Mouse (Mus musculus) hindbrain, embryonic 14.5 days (tissue): ENCODE measurements around the gene Gm20604. TPM values are rescaled to one million over a fixed set of nuclear protein-coding genes. Genes with fewer than 3 reads are reported as not detected.
A peak's percentile ranks its signal among the peaks of the same experiment; 100 is the strongest.

Experiments used
- ATAC-seq: fragments of 200-750 bp; cut with Nextera tagmentation; 2 replicates; pipeline ENCODE4 v1.8.0; 2017; ENCODE audit warnings: moderate number of reproducible peaks, mild to moderate bottlenecking, moderate TSS enrichment, moderate library complexity; ENCODE audit not compliant: low FRiP score
- DNase-seq: peaks from one replicate; pipeline ENCODE4 v3.0.0-alpha.2; 2015; ENCODE audit warnings: low spot score
- H3K27ac ChIP-seq: fragments of 300-500 bp; sonication (generic); 2 replicates; pipeline ENCODE4 v1.5.1; 2014; ENCODE audit warnings: mild to moderate bottlenecking, moderate library complexity
- H3K27me3 ChIP-seq: fragments of 300-500 bp; sonication (generic); 2 replicates; pipeline ENCODE4 v1.6.1; 2014; ENCODE audit warnings: mild to moderate bottlenecking, low read length, mixed read lengths; ENCODE audit not compliant: control insufficient read depth, insufficient read depth
- H3K36me3 ChIP-seq: fragments of 300-500 bp; sonication (generic); replicated peaks from 2 replicates; pipeline ENCODE4 v1.6.1; 2014; ENCODE audit not compliant: control insufficient read depth, insufficient read depth
- H3K4me1 ChIP-seq: fragments of 300-500 bp; sonication (generic); replicated peaks from 2 replicates; pipeline ENCODE4 v1.6.1; 2014; ENCODE audit warnings: antibody characterized with exemption, low read length, mixed read lengths; ENCODE audit not compliant: control insufficient read depth, insufficient read depth
- H3K4me2 ChIP-seq: fragments of 300-500 bp; sonication (generic); replicated peaks from 2 replicates; pipeline ENCODE4 v1.6.1; 2014; ENCODE audit warnings: mild to moderate bottlenecking, moderate library complexity
- H3K4me3 ChIP-seq: fragments of 300-500 bp; sonication (generic); replicated peaks from 2 replicates; pipeline ENCODE4 v1.5.1; 2014; ENCODE audit warnings: mild to moderate bottlenecking, low read length
- H3K9ac ChIP-seq: fragments of 300-500 bp; sonication (generic); 2 replicates; pipeline ENCODE4 v1.6.1; 2014
- H3K9me3 ChIP-seq: fragments of 300-500 bp; sonication (generic); 2 replicates; pipeline ENCODE4 v1.6.1; 2016; ENCODE audit warnings: low read length; ENCODE audit not compliant: control insufficient read depth
- WGBS: fragments of 180-500 bp; shearing (Covaris S2); extraction: QIAGEN DNeasy Blood & Tissue Kit; methylation state at CpG from one replicate; pipeline ENCODE4 v1.1.7; 2014; 5-methylcytosine and 5-hydroxymethylcytosine counted together
- polyA plus RNA-seq: library from polyadenylated mRNA; unstranded; fragments of >200 nt; fragmentation: Nextera tagmentation; extraction: Ambion mirVana; gene quantifications from 2 replicates; pipeline ENCODE4 v1.2.1, GENCODE M21; 2014

The Gm20604 gene
- polyA plus RNA-seq, 1 experiment from 2014 or later = 49.5 TPM

DNA sequence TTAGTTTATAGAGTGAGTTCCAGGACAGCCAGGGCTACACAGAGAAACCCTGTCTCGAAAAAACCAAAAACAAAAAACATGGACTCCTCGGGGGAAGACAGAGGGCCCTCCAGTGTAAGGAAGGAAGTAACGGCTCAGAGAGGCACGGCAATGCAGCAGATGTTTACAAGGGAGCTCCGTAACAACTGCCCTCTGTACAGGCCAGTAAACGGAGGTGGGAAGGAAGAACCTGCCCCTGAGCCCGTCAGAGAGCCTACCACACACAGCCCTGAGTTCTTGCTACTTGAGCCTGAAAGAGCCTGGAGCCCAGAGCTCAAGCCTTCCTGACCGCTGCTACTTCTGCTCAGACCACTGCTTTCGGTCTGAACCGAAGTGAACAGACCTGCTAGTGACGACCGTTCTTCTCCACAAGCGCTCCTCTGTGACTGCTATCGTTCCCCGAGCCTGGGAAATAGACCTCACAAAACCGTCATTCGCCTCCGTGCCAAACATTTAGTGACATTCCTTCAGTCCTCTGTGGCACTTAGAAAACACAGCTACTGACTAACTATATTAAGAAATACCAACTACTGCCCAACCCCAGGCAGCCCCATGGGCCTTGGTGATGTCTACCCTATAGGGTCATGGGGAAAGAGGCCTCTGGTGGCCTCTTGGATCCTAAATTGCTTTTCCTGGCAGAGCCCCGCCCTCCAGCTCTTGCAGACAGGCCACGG, 45.2 kb downstream of the Gm20604 start:
- 83% methylated on average over 20 of the region's 20 CpGs for WGBS

DNA sequence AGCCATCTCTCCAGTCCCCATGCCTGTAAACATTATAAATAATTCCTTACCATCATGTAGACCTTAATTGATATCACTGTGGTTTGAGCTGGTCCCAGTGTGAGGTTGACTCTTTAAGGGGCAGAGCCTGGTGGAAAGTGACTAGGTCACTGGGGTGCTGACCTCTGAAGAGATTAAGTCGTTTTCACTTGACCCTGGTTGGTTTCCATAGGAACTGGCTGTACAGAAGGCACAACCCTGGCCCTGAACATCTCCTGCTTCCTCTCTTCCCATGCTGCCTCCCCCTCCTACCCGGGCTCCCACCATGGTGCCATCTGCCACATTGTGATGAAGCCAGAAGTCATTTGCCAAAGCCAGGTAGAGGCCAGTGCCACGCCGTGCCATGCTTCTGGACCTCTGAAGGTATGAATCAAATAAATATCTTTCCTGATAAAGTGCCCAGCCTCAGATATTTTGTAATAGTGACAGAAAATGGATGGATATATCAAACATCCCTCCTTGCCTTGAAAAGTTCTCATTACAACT, 47.6 kb downstream of the Gm20604 start:
- no peak overlapping the region for H3K9ac ChIP-seq
- ATAC-seq = no peak
- no peak overlapping the region for H3K4me2 ChIP-seq
- 57% methylated on average over 4 of the region's 4 CpGs for WGBS
- no peak overlapping the region for H3K4me3 ChIP-seq
- no peaks in the 10 kb centered on the region for H3K4me1 ChIP-seq
- no peaks in the 10 kb centered on the region for H3K27me3 ChIP-seq
- no peak overlapping the region for H3K27ac ChIP-seq
- H3K9me3 ChIP-seq = no peaks in the 10 kb centered on the region
- DNase-seq = no peak
- H3K36me3 ChIP-seq = no peaks in the 10 kb centered on the region

More for the DNA sequence above, 45.2 kb downstream of the Gm20604 start:
- Histone ChIP-seq H3K27me3 (no peaks in the 10 kb centered on the region), H3K9ac (no peak overlapping the region), H3K4me2 (no peak overlapping the region), H3K27ac (no peak overlapping the region), H3K4me3 (no peak overlapping the region), H3K9me3 (no peaks in the 10 kb centered on the region), H3K4me1 (no peaks in the 10 kb centered on the region), H3K36me3 (no peaks in the 10 kb centered on the region)
- DNase-seq (no peak), ATAC-seq (no peak)

- no peak overlapping the region for H3K4me2 ChIP-seq
- DNase-seq (no peak), ATAC-seq (no peak)
- WGBS = 91% methylated on average over 5 of the region's 5 CpGs
- H3K27ac ChIP-seq = no peak overlapping the region
- H3K27me3 ChIP-seq = no peaks in the 10 kb centered on the region
- no peak overlapping the region for H3K9ac ChIP-seq
- no peaks in the 10 kb centered on the region for H3K9me3 ChIP-seq
- no peaks in the 10 kb centered on the region for H3K36me3 ChIP-seq
- H3K4me3 ChIP-seq = no peak overlapping the region
- H3K4me1 ChIP-seq = no peaks in the 10 kb centered on the region
These were observed 48.6 kb downstream of the Gm20604 start for GRCm38 (mm10) chr12:102709896-102710295.

DNA sequence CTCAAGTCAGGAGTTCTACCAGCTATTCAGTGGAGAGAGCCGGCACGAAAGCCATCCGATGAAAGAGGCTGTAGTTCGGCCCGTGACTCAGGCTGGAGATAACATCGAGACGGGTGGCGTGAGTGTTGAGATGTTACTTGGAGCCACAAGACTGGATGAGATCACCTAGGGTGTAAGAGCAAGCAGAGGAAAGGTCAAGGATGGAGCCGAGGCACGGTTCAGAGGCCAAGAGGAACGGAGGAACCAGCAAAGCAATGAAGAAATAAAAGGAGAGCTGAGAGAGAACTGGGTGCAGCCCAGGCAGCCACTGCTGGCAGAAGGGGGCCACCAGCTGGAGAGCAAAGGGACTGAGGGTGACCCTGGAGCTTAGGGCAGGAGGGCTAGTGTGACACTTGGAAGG, 50.3 kb downstream of the Gm20604 start:
- 69% methylated on average over 11 of the region's 11 CpGs for WGBS
- Histone ChIP-seq H3K9me3 (no peaks in the 10 kb centered on the region), H3K36me3 (no peaks in the 10 kb centered on the region), H3K4me3 (no peak overlapping the region), H3K9ac (no peak overlapping the region), H3K27me3 (no peaks in the 10 kb centered on the region), H3K4me2 (no peak overlapping the region), H3K27ac (no peak overlapping the region), H3K4me1 (peaks cover 11% of the 10 kb centered on the region)
- DNase-seq (no peak), ATAC-seq (no peak)

GRCm38 (mm10) chr12:102706833-102707463, 51.5 kb downstream of the Gm20604 start:
- no peak overlapping the region for H3K4me3 ChIP-seq
- ATAC-seq = no peak
- H3K4me2 ChIP-seq = no peak overlapping the region
- no peak overlapping the region for H3K9ac ChIP-seq
- 89% methylated on average over 10 of the region's 10 CpGs for WGBS
- H3K36me3 ChIP-seq = no peaks in the 10 kb centered on the region
- H3K27ac ChIP-seq = no peak overlapping the region
- peaks cover 24% of the 10 kb centered on the region for H3K4me1 ChIP-seq
- no peak for DNase-seq
- no peaks in the 10 kb centered on the region for H3K9me3 ChIP-seq
- no peaks in the 10 kb centered on the region for H3K27me3 ChIP-seq

DNA sequence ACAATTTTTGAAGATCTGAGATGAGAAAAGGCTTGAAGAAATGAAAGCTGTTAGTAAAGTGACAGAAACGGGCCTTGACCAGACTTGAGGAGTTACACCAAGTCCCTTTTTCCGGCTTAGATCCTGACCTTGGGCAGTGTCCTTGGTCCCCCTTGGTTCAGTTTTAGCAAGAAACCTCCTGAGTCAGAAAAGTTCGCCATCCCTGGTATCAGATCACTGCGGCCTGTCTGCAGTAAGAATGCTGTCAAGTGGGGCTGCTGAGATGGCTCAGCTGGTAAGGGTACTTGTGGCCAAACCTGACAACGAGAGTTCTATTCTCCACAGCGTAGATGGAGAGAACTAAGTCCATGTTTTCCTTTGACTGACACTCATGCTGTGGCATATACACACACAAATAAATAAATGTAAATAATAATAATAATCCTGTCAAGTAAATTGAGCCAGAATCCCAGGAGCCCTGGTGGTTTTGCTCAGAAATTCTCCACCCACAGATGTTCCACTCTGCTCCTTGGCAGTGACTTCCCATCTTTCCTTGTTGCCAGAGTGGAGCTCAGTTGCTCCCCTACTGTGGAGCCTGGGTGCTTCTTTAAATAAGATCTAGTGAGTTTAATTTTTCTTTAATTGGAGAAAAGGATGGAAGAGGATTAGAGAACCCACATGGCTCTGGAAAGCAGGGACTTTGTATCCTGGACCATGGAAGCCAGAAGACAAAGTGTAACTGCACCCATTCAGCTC, 52.4 kb downstream of the Gm20604 start:
- peak overlapping the region; percentile 72; the same call in 1 of the 2 replicates for H3K9ac ChIP-seq
- H3K4me1 ChIP-seq = peaks cover 26% of the 10 kb centered on the region
- H3K4me3 ChIP-seq = peak overlapping the region; percentile 65; the same call in 1 of the 2 replicates
- H3K27ac ChIP-seq = peak overlapping the region; percentile 90; the same call in 1 of the 2 replicates
- H3K4me2 ChIP-seq = peak overlapping the region; percentile 80
- DNase-seq (no peak), ATAC-seq (no peak)
- no peaks in the 10 kb centered on the region for H3K36me3 ChIP-seq
- H3K9me3 ChIP-seq = no peaks in the 10 kb centered on the region
- 74% methylated on average over 6 of the region's 6 CpGs for WGBS
- no peaks in the 10 kb centered on the region for H3K27me3 ChIP-seq

DNA sequence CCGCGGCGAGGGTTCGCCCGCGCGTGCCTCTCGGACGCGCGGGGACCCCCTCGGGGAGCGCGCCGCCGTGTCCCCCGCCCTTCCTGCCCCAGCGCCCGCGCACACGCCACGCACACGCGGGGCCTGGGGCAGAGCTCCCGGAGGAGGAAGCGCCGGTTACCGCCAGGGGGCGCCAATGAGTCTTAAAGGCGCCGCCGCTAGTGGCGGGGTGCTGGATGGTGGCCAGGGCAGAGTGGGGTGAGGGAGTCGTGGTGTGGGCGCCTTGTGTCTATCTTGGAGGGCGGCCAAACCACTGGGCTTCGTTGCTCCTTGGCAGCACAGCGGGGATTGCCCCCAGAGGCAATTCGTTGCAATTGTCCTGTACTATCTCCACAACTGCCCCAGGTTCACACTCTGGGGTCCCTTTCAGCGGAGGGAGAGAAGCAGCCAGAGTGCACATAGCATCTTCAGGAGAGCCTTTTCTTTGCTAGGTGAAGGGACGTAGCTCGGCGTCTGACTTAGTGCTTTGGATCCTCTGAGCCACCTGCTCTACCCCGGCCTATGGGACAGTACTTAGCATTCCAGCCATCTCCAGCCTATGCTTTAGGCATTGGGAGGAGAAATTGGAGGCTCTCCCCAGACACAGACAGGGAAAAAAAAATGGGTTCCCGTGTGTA, 53.1 kb downstream of the Gm20604 start:
- H3K27me3 ChIP-seq = no peaks in the 10 kb centered on the region
- peak overlapping the region; percentile 90 for H3K27ac ChIP-seq
- H3K4me3 ChIP-seq = peak overlapping the region; percentile 65
- no peaks in the 10 kb centered on the region for H3K9me3 ChIP-seq
- ATAC-seq (peak; percentile 79), DNase-seq (peak; percentile 91)
- peak overlapping the region; percentile 80 for H3K4me2 ChIP-seq
- H3K36me3 ChIP-seq = no peaks in the 10 kb centered on the region
- peaks cover 26% of the 10 kb centered on the region for H3K4me1 ChIP-seq
- peak overlapping the region; percentile 72 for H3K9ac ChIP-seq
- 1% methylated on average over 45 of the region's 45 CpGs for WGBS

DNA sequence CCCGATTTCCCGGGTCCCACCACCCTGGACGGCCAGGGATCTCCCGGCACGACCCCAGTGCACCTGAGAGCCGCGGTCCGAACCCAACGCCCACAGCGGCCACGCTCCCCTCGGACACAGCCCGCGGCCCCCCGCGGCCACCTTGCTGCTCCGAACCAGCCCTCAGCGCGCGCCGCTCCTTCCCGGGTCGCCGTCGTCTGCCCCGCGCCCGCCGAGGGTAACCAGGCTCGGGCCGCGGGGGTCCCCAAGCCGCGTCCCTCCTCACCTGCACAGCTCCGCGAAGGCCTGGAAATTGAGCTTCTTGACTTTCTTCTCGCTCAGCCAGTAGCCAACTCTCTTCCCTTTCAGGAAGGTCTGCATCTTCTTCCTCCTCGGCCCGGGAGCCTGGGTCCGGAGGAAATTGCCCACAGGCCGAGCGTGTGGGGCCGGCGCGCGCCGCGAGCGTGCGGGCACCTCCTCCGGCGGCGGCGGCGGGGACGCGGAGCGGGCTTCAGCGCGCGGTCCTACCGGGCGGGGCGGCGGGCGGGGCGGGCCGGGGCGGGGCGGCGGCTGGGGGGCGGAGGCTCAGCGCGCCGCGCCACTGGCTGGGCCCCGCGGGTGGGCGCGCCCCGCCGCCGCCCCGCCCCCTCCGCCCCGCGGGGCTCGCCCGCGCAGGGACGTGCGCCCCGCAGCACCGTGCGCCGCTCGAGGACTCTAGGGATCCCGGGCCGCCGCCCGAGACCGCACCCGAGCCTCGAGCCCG, 53.8 kb downstream of the Gm20604 start, which contains the start of gene Itpk1:
Gene Itpk1 (minus strand): TSS at position 474 of the 742 bp plus-strand sequence.
- Histone ChIP-seq H3K27me3 (no peaks in the 10 kb centered on the region), H3K4me2 (peak within 1 kb of the TSS; percentile 80), H3K9ac (peak within 1 kb of the TSS; percentile 72), H3K9me3 (no peaks in the 10 kb centered on the region), H3K36me3 (no peaks in the 10 kb centered on the region), H3K4me3 (peak within 1 kb of the TSS; percentile 65), H3K4me1 (peaks cover 29% of the 10 kb centered on the region), H3K27ac (peak within 1 kb of the TSS; percentile 90)
- WGBS = under 1% methylated on average over 43 of the region's 105 CpGs
- DNase-seq = peak; percentile 72
- peak; percentile 86 for ATAC-seq
